Mouse (Mus musculus) heart, embryonic 11.5 days (tissue): ENCODE data around the gene Cenpa. TPM values are rescaled to one million over a fixed set of nuclear protein-coding genes. Genes with fewer than 3 reads are reported as not detected.

ENCODE experiments used
- ATAC-seq: fragments of 200-750 bp; cut with Nextera tagmentation; replicated peaks from 2 replicates; pipeline ENCODE4 v1.8.0; 2017; ENCODE audit warnings: moderate library complexity; ENCODE audit not compliant: insufficient number of reproducible peaks, low FRiP score, low TSS enrichment
- H3K27ac ChIP-seq: fragments of 300-500 bp; sonication (generic); 2 replicates; pipeline ENCODE4 v1.5.1; 2014; ENCODE audit warnings: mild to moderate bottlenecking, low read depth, low read length
- H3K27me3 ChIP-seq: fragments of 300-500 bp; sonication (generic); 2 replicates; pipeline ENCODE4 v1.6.1; 2014; ENCODE audit warnings: mild to moderate bottlenecking, low read length, mixed read lengths; ENCODE audit not compliant: control insufficient read depth, insufficient read depth
- H3K36me3 ChIP-seq: fragments of 300-500 bp; sonication (generic); 2 replicates; pipeline ENCODE4 v1.6.1; 2014; ENCODE audit warnings: mild to moderate bottlenecking, low read length, moderate library complexity, mixed read lengths; ENCODE audit not compliant: control insufficient read depth, insufficient read depth
- H3K4me1 ChIP-seq: fragments of 300-500 bp; sonication (generic); 2 replicates; pipeline ENCODE4 v1.6.1; 2014; ENCODE audit warnings: low read length; ENCODE audit not compliant: control insufficient read depth, insufficient read depth
- H3K4me2 ChIP-seq: fragments of 300-500 bp; sonication (generic); 2 replicates; pipeline ENCODE4 v1.6.1; 2014; ENCODE audit warnings: mild to moderate bottlenecking, moderate library complexity
- H3K4me3 ChIP-seq: fragments of 300-500 bp; sonication (generic); 2 replicates; pipeline ENCODE4 v1.5.1; 2014; ENCODE audit warnings: low read depth, low read length
- H3K9ac ChIP-seq: fragments of 300-500 bp; sonication (generic); 2 replicates; pipeline ENCODE4 v1.6.1; 2014; ENCODE audit warnings: mild to moderate bottlenecking, low read depth, low read length, moderate library complexity
- H3K9me3 ChIP-seq: fragments of 300-500 bp; sonication (generic); replicated peaks from 2 replicates; pipeline ENCODE4 v1.6.1; 2016; ENCODE audit warnings: low read length; ENCODE audit not compliant: control insufficient read depth
- WGBS: fragments of 180-500 bp; shearing (Covaris S2); extraction: QIAGEN DNeasy Blood & Tissue Kit; methylation state at CpG from one replicate; pipeline ENCODE4 v1.1.7; 2014; ENCODE audit not compliant: insufficient replicate concordance; 5-methylcytosine and 5-hydroxymethylcytosine counted together
- polyA plus RNA-seq: library from polyadenylated mRNA; unstranded; fragments of >200 nt; fragmentation: Nextera tagmentation; extraction: Ambion mirVana; gene quantifications from 2 replicates; pipeline ENCODE4 v1.2.1, GENCODE M21; 2014

Gene Cenpa
- polyA plus RNA-seq, 1 experiment from 2014 or later = 306 TPM

DNA sequence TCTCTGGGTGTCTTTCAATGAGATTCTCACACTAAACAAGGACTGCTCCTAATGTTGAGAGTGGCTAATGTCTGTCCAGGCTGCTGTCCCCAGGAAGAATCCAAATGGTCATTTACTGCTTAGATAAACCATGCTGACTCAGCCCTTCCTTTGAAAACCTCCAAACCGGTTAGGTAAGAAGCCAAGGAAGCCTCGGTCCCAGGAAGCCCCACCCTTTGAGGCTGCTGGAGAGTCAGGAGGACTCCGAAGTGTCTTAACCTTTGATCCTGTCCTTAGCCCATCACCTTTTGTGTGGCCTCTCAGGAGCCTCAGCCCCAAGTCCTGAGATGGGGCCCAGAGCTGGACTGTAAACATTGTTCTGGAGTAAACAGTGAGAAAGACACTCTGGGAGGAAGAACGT, 17.0 kb upstream of the Cenpa start:
- H3K27ac ChIP-seq = no peak overlapping the region
- WGBS = 70% methylated on average over 4 of the region's 4 CpGs

GRCm38 (mm10) chr5:30650756-30651155, 15.8 kb upstream of the Cenpa start:
- Histone ChIP-seq H3K4me1 (peaks cover 7% of the 10 kb centered on the region; the same call in 1 of the 2 replicates), H3K4me3 (no peak overlapping the region), H3K4me2 (no peak overlapping the region), H3K27ac (no peak overlapping the region), H3K9me3 (no peaks in the 10 kb centered on the region), H3K27me3 (no peaks in the 10 kb centered on the region), H3K36me3 (no peaks in the 10 kb centered on the region; the same call in 1 of the 2 replicates), H3K9ac (no peak overlapping the region)
- ATAC-seq = no peak
- 71% methylated on average over 3 of the region's 3 CpGs for WGBS

More for the DNA sequence above, 17.0 kb upstream of the Cenpa start:
- H3K9me3 ChIP-seq = no peaks in the 10 kb centered on the region
- H3K4me3 ChIP-seq = no peak overlapping the region
- no peak for ATAC-seq
- H3K4me1 ChIP-seq = peaks cover 5% of the 10 kb centered on the region; the same call in 1 of the 2 replicates
- H3K4me2 ChIP-seq = no peak overlapping the region
- no peaks in the 10 kb centered on the region for H3K27me3 ChIP-seq
- no peak overlapping the region for H3K9ac ChIP-seq
- H3K36me3 ChIP-seq = no peaks in the 10 kb centered on the region

DNA sequence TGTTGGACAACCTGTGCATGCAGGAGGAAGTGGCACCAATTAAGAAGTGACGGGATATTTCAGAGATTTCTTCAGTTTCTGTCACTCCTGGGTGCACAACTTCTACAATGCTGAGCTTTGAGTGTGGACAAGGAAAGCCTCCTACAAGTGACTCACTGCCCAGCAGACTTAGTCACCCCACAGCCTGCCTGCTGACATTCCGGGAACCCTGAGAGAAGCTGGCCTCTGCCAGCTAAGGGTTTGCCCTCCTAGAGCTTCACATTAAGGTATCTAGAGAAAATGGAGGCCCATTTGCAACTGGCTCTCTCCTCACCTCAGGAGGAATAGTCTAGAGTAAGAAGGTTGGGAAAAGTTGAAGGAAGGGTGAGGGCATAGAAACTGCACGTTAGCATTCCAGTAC, 15.0 kb upstream of the Cenpa start:
- ATAC-seq = no peak
- Histone ChIP-seq H3K9me3 (no peaks in the 10 kb centered on the region), H3K4me2 (no peak overlapping the region), H3K27ac (no peak overlapping the region), H3K36me3 (no peaks in the 10 kb centered on the region; the same call in none of the 2 replicates), H3K27me3 (no peaks in the 10 kb centered on the region), H3K4me1 (peaks cover 7% of the 10 kb centered on the region; the same call in 1 of the 2 replicates), H3K4me3 (no peak overlapping the region), H3K9ac (no peak overlapping the region)
- 80% methylated on average over 3 of the region's 3 CpGs for WGBS

DNA sequence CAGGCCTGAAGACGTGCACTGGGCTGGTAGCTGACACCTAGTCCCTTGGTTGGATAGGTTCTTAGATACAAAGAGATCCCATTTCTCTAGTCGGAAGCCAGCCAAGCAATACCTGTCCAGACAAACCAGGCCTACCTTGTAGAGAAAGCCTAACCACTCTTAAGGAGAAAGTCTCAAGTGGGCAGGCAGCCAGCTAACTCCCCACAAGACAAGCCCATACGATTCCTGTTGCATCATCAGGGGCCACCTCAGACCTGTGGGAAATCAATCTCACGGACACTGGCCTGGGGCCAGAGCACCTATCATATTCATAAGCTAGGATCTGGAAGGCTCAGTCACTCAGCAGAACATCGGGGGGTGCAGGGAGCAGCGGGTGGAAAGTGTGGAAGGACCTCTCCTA, 13.3 kb upstream of the Cenpa start:
- Histone ChIP-seq H3K4me3 (no peak overlapping the region), H3K9me3 (no peaks in the 10 kb centered on the region), H3K36me3 (peaks cover 6% of the 10 kb centered on the region), H3K27me3 (no peaks in the 10 kb centered on the region), H3K9ac (no peak overlapping the region), H3K4me1 (peaks cover 7% of the 10 kb centered on the region; the same call in 1 of the 2 replicates), H3K27ac (no peak overlapping the region), H3K4me2 (no peak overlapping the region)
- 85% methylated on average over 6 of the region's 6 CpGs for WGBS
- no peak for ATAC-seq

- Histone ChIP-seq H3K9me3 (no peaks in the 10 kb centered on the region), H3K36me3 (peaks cover 6% of the 10 kb centered on the region), H3K9ac (no peak overlapping the region), H3K27ac (no peak overlapping the region), H3K4me3 (no peak overlapping the region), H3K27me3 (no peaks in the 10 kb centered on the region), H3K4me1 (0 out of 2 replicates have a peak, but pooled peaks cover 2% of the 10 kb centered on the region), H3K4me2 (no peak overlapping the region)
- 66% methylated on average over 8 of the region's 8 CpGs for WGBS
- no peak for ATAC-seq
These were observed 11.5 kb upstream of the Cenpa start for GRCm38 (mm10) chr5:30655042-30655441.

DNA sequence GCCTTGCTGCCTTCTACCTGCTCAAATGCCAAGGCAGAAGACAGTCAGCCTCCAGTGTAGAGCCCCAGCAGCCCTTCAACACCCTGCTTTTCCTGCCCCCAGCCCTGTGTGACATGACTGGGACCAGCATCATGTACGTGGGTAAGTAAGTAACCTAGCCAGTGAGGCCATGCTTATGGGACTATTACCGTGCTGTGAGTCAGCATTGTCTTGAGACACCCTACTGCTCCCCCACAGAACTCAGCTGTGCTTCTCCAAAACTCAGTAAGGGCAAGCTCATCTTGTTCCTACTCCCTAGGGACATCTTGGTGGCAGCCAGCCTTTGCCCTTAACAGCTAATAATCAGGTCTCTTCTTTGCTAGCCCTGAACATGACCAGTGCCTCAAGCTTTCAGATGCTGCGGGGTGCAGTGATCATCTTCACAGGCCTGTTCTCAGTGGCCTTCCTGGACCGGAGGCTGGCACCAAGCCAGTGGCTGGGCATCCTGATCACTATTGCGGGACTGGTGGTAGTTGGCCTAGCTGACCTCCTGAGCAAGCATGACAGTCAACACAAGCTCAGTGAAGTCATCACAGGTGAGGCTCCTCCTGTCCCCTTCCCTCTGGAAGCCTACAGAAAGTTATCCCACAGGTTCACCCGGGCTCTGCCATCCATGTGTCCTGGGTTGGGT, 10.9 kb upstream of the Cenpa start:
- Histone ChIP-seq H3K36me3 (peaks cover 6% of the 10 kb centered on the region), H3K4me2 (no peak overlapping the region)
- no peak for ATAC-seq

GRCm38 (mm10) chr5:30659042-30659441, 7.5 kb upstream of the Cenpa start:
- no peaks in the 10 kb centered on the region for H3K27me3 ChIP-seq
- no peak overlapping the region for H3K27ac ChIP-seq
- no peak for ATAC-seq
- WGBS = 71% methylated on average over 4 of the region's 4 CpGs
- H3K9me3 ChIP-seq = no peaks in the 10 kb centered on the region; the same call in 1 of the 2 replicates
- no peak overlapping the region for H3K9ac ChIP-seq
- no peak overlapping the region for H3K4me2 ChIP-seq
- no peak overlapping the region for H3K4me3 ChIP-seq
- H3K4me1 ChIP-seq = 0 out of 2 replicates have a peak, but pooled peaks cover 2% of the 10 kb centered on the region
- peaks cover 6% of the 10 kb centered on the region for H3K36me3 ChIP-seq

More for the DNA sequence above, 10.9 kb upstream of the Cenpa start:
- no peaks in the 10 kb centered on the region; the same call in 1 of the 2 replicates for H3K9me3 ChIP-seq
- H3K4me3 ChIP-seq = no peak overlapping the region
- no peak overlapping the region for H3K27ac ChIP-seq
- H3K9ac ChIP-seq = no peak overlapping the region
- H3K27me3 ChIP-seq = no peaks in the 10 kb centered on the region
- 0 out of 2 replicates have a peak, but pooled peaks cover 2% of the 10 kb centered on the region for H3K4me1 ChIP-seq
- WGBS = 87% methylated on average over 6 of the region's 6 CpGs

DNA sequence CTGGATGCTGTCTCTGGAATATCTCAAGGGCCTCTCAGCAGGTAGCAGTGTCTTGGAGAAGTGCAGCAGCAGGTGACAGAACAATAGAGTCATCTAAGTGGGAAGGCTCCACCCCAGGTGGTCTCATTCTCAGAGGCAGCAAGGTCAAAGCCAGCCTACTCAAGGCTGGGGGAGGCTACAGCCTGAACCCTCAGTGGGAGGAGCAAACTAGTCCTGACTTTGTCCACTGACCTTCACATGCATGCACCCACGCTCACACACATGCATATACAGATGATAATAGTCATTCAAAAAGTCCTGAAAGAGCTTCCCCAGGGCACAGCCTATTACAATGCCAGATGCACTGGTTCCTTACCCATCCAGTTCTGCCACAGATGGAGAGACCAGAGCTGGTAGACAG, 6.3 kb upstream of the Cenpa start:
- Histone ChIP-seq H3K4me2 (no peak overlapping the region), H3K36me3 (peaks cover 6% of the 10 kb centered on the region), H3K4me3 (no peak overlapping the region), H3K27me3 (no peaks in the 10 kb centered on the region), H3K9ac (no peak overlapping the region), H3K27ac (no peak overlapping the region), H3K4me1 (no peaks in the 10 kb centered on the region), H3K9me3 (no peaks in the 10 kb centered on the region; the same call in 1 of the 2 replicates)
- 78% methylated on average over 1 of the region's 1 CpGs for WGBS
- no peak for ATAC-seq

GRCm38 (mm10) chr5:30660813-30661212, 5.8 kb upstream of the Cenpa start:
- Histone ChIP-seq H3K27me3 (no peaks in the 10 kb centered on the region), H3K9me3 (no peaks in the 10 kb centered on the region; the same call in 1 of the 2 replicates), H3K9ac (no peak overlapping the region), H3K27ac (no peak overlapping the region), H3K36me3 (peaks cover 6% of the 10 kb centered on the region), H3K4me2 (no peak overlapping the region), H3K4me1 (no peaks in the 10 kb centered on the region; the same call in 1 of the 2 replicates), H3K4me3 (no peak overlapping the region)
- ATAC-seq = no peak
- 92% methylated on average over 5 of the region's 5 CpGs for WGBS
